Mouse (Mus musculus) forebrain, embryonic 10.5 days (tissue): Measurements from ENCODE around the gene F5. TPM values are rescaled to one million over a fixed set of nuclear protein-coding genes. Genes with fewer than 3 reads are reported as not detected.

Experiments
- DNase-seq: peaks from one replicate; pipeline ENCODE4 v3.0.0-alpha.2; 2017; ENCODE audit warnings: low spot score; ENCODE audit errors: extremely low spot score
- H3K27ac ChIP-seq: fragments of 300-500 bp; sonication (generic); 2 replicates; pipeline ENCODE4 v1.5.1; 2016; ENCODE audit warnings: mild to moderate bottlenecking
- H3K27me3 ChIP-seq: fragments of 300-500 bp; sonication (generic); 2 replicates; pipeline ENCODE4 v1.6.1; 2016; ENCODE audit warnings: mild to moderate bottlenecking; ENCODE audit not compliant: poor library complexity, severe bottlenecking
- H3K36me3 ChIP-seq: fragments of 300-500 bp; sonication (generic); replicated peaks from 2 replicates; pipeline ENCODE4 v1.6.1; 2016; ENCODE audit warnings: mild to moderate bottlenecking, moderate library complexity
- H3K4me1 ChIP-seq: fragments of 300-500 bp; sonication (generic); 2 replicates; pipeline ENCODE4 v1.6.1; 2016
- H3K4me3 ChIP-seq: fragments of 300-500 bp; sonication (generic); 2 replicates; pipeline ENCODE4 v1.5.1; 2016; ENCODE audit warnings: mild to moderate bottlenecking, moderate library complexity
- H3K9me3 ChIP-seq: fragments of 300-500 bp; sonication (generic); 2 replicates; pipeline ENCODE4 v1.6.1; 2016; ENCODE audit warnings: mild to moderate bottlenecking, moderate library complexity
- WGBS: fragments of 180-500 bp; shearing (Covaris S2); methylation state at CpG from one replicate; pipeline ENCODE4 v1.1.7; 2016; 5-methylcytosine and 5-hydroxymethylcytosine counted together
- polyA plus RNA-seq: library from polyadenylated mRNA; unstranded; fragments of >200 nt; fragmentation: Nextera tagmentation; extraction: Ambion mirVana; gene quantifications from 2 replicates; pipeline ENCODE4 v1.2.1, GENCODE M21; 2016

F5 gene
- polyA plus RNA-seq, 1 experiment from 2014 or later = 0.36 TPM

DNA sequence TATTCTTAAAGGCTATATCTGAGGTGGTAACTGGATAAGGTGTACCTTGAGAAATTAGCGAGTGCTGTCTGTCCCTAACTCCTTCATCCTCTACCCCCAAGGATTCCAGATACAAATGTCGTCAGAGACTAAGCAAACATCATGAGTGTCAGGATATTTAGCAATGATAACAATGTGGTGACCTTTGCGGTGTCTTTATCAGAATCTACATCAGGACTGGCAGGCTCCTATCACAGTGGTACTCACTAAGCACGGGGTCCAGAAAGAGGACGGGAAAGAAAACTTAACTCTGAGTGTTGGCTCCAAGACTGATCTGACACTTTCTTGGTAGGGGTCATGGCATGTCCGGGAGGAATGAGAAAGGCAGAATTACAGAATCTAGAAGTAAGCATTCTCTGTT lies 17.5 kb upstream of the F5 start:
- Histone ChIP-seq H3K4me3 (no peak overlapping the region), H3K27ac (no peak overlapping the region), H3K27me3 (no peaks in the 10 kb centered on the region), H3K36me3 (no peaks in the 10 kb centered on the region), H3K4me1 (no peaks in the 10 kb centered on the region), H3K9me3 (no peaks in the 10 kb centered on the region)
- no peak for DNase-seq
- WGBS = 88% methylated on average over 6 of the region's 6 CpGs

DNA sequence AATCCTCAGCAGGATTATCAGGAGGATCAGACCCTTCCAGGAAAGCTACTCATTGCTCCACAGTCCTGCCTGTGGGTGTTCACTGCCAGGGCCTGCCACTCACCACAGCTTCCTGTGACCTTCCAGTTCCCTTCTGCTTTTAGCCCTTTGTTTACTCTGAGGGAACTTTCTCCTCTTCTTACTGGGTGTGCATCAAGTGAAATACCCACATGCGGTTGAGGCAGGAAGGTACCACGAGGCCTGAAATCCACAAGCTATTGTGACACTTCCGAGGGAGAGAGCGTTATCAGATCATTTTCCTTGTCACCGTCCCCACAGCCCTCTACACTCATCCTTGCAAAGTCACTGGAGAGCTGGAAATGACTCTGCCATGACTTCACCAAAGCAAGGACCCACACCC lies 16.3 kb upstream of the F5 start:
- no peak overlapping the region for H3K27ac ChIP-seq
- H3K9me3 ChIP-seq = no peaks in the 10 kb centered on the region
- no peaks in the 10 kb centered on the region for H3K36me3 ChIP-seq
- H3K27me3 ChIP-seq = no peaks in the 10 kb centered on the region
- no peaks in the 10 kb centered on the region for H3K4me1 ChIP-seq
- 80% methylated on average over 5 of the region's 5 CpGs for WGBS
- no peak overlapping the region for H3K4me3 ChIP-seq
- DNase-seq = no peak

DNA sequence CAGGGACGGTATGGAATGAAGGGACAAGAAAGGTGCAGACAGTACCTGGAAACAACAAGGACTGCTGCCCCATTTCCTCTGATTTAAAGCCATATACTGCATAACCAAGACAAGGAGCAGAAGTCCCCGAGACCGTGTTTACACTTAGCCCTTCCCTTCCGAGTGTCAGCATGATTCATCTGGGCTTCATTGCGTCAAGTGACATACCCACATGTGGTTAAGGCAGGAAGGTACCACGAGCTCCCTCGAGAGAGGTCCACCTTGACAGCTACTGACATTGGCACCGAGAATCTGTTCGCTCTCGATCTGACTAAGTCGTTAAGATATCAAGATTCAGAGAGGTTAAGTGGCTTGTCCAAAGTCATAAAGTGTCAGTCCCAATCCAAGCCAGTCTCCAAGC lies 15.7 kb upstream of the F5 start:
- Histone ChIP-seq H3K4me1 (no peaks in the 10 kb centered on the region), H3K9me3 (no peaks in the 10 kb centered on the region), H3K27ac (no peak overlapping the region), H3K4me3 (no peak overlapping the region), H3K27me3 (no peaks in the 10 kb centered on the region), H3K36me3 (no peaks in the 10 kb centered on the region)
- DNase-seq = no peak
- WGBS = 90% methylated on average over 11 of the region's 11 CpGs

DNA sequence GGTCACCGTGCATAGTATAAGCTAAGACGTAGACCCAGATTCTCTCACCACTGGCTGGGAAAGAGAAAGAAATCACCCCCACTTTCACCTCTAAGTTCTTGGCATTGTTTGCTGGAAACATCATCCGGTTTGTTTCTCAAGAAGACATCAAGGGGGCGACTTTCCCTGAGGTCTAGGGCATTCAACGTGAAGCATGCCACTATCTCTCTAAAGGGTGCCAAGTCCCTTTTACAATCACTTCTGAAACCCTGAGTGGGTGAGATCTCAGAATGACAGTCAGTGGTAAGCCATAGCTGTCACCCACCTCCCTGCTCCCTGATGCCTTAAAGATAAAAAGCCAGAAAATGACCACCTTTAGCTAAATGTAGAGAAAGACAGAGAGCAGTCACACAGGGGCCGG lies 15.0 kb upstream of the F5 start:
- WGBS = 83% methylated on average over 6 of the region's 6 CpGs
- Histone ChIP-seq H3K27ac (no peak overlapping the region), H3K9me3 (no peaks in the 10 kb centered on the region), H3K27me3 (no peaks in the 10 kb centered on the region), H3K4me1 (no peaks in the 10 kb centered on the region), H3K36me3 (no peaks in the 10 kb centered on the region), H3K4me3 (no peak overlapping the region)
- DNase-seq = no peak

DNA sequence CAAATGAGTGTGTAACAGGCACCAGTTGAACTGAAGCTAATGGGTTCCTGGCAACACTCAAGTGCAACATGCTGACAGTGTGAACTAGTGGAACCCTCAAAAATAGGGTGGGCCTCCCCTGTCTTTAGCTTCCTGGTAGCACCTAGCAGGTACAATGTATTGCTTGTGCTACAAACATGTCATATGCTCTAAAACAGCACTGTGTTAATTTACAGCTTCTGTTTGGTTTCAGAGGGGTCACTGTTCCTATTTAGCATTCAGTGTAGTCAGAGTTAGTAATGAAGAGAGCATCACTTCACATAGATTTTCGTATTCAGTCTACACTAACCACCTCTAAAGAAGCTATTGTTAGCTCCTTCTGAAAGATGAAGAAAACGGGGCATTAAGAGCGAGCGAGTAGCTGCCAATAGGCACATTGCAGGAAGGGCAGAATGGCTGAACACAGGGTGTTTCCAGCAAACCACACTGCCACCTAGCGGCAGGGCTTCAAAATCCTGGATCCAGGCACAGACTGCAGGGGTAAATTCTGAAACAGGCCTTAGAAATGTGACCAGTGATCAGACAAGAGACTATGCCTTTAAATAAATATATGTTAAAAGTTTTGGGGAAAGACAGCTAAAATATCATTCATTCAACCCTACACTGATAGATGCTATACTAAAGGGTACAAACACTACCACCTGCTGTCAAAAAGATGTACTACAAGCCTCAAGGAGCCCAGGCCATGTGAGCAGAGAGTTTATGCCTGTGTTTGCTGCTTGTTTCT lies 13.1 kb upstream of the F5 start:
- peak; percentile 77 for DNase-seq
- Histone ChIP-seq H3K4me1 (no peaks in the 10 kb centered on the region), H3K36me3 (no peaks in the 10 kb centered on the region), H3K27ac (no peak overlapping the region), H3K4me3 (no peak overlapping the region), H3K9me3 (no peaks in the 10 kb centered on the region), H3K27me3 (no peaks in the 10 kb centered on the region)
- WGBS = 7% methylated on average over 5 of the region's 5 CpGs

DNA sequence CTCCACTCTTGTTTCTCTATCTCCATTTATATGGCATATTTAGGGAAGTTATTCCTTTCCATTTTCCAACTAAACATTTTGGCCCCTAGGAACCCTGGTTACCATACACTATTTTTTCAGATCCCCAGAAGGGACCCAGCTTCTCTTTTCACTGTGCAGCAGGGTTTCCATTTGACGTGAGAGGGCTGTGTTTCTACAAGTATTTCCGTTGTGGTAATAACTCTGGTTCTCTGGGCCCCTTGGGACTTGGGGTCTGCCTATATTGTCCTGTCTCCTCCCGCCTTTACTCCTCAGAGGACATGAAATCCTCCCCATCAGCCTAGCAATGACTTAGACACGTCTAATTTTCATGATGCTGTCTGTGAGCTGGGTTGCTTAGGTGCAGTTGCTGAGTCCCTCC lies 12.2 kb upstream of the F5 start:
- Histone ChIP-seq H3K4me3 (no peak overlapping the region), H3K36me3 (no peaks in the 10 kb centered on the region), H3K27ac (no peak overlapping the region), H3K9me3 (no peaks in the 10 kb centered on the region), H3K27me3 (no peaks in the 10 kb centered on the region), H3K4me1 (no peaks in the 10 kb centered on the region)
- DNase-seq = no peak
- WGBS = 81% methylated on average over 4 of the region's 4 CpGs

DNA sequence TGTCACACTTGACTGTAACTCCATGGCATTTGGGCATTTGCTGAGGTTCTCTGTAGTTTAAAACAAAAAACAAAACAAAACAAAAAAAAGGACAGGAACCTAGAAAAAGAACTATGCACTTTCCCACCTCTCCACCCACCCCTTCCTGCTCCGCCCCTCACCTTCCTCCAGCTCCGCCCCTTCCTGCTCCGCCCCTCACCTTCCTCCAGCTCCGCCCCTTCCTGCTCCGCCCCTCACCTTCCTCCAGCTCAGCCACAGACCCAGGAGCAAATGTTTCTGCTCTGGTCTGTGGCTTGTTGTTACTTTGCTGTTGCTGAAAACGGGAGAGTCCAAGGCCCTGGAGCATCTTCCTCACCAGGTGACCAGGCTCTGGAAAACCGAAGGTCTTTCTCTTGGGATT lies 2.6 kb upstream of the F5 start:
- Histone ChIP-seq H3K36me3 (no peaks in the 10 kb centered on the region), H3K4me1 (peaks cover 8% of the 10 kb centered on the region), H3K9me3 (no peaks in the 10 kb centered on the region), H3K27ac (no peak overlapping the region), H3K27me3 (peaks cover 9% of the 10 kb centered on the region), H3K4me3 (no peak overlapping the region)
- 98% methylated on average over 7 of the region's 7 CpGs for WGBS
- DNase-seq = no peak

DNA sequence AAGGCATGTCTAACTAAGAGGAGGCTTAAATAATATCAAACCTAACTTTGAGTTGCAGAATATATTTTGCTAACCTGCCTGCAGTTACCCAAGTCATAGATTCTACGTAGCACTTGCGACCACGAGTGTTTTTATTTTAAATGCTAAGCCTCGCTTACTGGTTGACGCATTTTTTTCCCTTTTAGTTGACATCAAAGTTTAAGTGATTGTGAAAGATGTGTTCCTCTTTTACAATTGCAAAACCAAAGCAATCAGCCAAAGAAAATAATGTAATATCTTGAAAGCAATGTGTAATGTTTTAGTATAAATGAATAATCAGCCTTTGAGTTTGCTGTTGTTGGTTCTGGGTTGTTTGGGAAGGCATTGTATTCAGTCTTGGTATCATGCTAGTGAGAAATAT lies 1.2 kb downstream of the F5 start:
- H3K27ac ChIP-seq = no peak overlapping the region
- no peaks in the 10 kb centered on the region for H3K9me3 ChIP-seq
- no peaks in the 10 kb centered on the region for H3K36me3 ChIP-seq
- H3K27me3 ChIP-seq = peaks cover 9% of the 10 kb centered on the region
- peaks cover 8% of the 10 kb centered on the region for H3K4me1 ChIP-seq
- no peak overlapping the region for H3K4me3 ChIP-seq
- 94% methylated on average over 5 of the region's 5 CpGs for WGBS
- DNase-seq = no peak

DNA sequence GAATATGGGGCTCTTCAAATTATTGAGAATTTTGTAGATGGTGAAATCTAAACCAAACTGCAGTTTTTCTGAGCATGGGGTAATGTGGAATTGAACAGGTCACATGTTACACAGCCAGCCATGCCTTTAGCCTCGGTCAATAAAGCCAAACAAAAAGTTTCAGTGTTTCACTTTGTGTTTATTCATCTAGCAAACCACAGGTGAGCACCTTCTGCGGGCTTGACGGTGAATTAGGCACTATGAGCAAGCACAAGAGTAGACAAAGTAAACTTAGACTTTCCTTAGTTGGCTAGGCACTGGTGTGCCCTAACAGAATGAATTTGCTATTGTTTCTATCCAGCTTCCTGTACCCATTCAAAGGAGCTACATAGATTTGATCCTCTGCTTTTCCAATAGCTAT lies 3.3 kb downstream of the F5 start:
- 92% methylated on average over 3 of the region's 3 CpGs for WGBS

DNA sequence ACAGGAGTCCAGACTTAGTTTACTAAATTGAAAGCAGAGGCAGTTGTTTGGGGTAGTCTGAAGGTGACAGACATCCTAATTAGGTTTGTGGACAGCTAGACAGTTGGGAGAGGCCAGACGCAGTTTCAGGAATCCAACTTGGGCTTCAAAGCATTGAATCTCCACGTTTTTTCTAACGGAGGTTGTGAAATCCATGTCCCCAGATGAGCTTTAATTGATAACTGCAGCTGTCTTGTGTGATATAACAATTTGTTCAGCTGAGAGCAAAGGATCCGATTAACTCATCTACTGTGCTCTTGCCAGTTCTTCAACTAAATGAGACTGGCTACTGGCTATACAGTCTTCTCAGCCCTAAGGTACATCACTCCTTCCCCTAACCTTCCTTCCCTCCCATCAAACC lies 6.9 kb downstream of the F5 start:
- Histone ChIP-seq H3K36me3 (no peaks in the 10 kb centered on the region), H3K27me3 (no peaks in the 10 kb centered on the region), H3K27ac (no peak overlapping the region), H3K4me3 (no peak overlapping the region), H3K4me1 (no peaks in the 10 kb centered on the region), H3K9me3 (no peaks in the 10 kb centered on the region)
- WGBS = 78% methylated on average over 4 of the region's 4 CpGs
- DNase-seq = no peak

More for the DNA sequence above, 3.3 kb downstream of the F5 start:
- H3K36me3 ChIP-seq = no peaks in the 10 kb centered on the region
- DNase-seq = no peak
- H3K9me3 ChIP-seq = no peaks in the 10 kb centered on the region
- peaks cover 9% of the 10 kb centered on the region for H3K27me3 ChIP-seq
- no peak overlapping the region for H3K4me3 ChIP-seq
- peaks cover 8% of the 10 kb centered on the region for H3K4me1 ChIP-seq
- H3K27ac ChIP-seq = no peak overlapping the region

DNA sequence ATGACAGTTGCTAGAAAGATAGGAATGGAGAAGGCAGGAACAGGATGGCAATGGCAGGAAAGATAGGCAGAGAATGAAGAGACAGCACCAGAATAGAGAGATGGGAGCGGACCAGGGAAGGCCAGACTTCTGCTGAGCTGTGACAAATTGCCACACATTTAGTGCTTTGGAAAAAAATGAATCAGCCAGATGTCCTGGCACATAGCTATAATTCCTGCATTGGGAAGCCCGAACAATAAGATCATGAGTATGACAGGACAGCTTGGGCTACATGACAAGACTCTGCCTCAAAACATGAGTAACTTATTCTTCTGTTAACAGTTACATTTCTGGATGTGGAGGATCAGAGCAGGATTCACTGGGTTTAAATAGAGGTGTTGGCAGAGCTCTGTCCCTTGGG lies 8.1 kb downstream of the F5 start:
- Histone ChIP-seq H3K9me3 (no peaks in the 10 kb centered on the region), H3K4me1 (no peaks in the 10 kb centered on the region), H3K27ac (no peak overlapping the region), H3K4me3 (no peak overlapping the region), H3K36me3 (no peaks in the 10 kb centered on the region), H3K27me3 (no peaks in the 10 kb centered on the region)
- WGBS = 95% methylated on average over 2 of the region's 2 CpGs
- DNase-seq = no peak

DNA sequence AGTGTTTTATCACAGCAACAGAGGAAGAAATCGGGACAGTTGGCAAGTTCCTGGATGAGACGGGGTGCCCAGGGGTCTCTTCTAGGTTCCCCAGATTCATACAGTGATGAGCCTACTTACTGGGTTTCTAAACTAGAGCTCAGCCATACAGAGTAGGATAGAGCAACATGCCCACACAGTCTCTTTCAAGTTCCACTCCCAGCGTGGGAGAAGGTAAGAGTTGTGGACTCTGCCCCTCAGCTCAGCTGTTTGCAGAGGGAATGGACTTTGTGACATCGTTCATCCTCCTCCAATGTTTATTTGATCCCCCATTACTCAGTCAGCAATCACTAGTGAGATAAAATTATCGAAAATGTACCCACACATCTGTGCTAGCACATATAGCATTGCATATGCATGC lies 11.1 kb downstream of the F5 start:
- H3K27me3 ChIP-seq = no peaks in the 10 kb centered on the region
- WGBS = 84% methylated on average over 5 of the region's 5 CpGs
- no peak for DNase-seq

DNA sequence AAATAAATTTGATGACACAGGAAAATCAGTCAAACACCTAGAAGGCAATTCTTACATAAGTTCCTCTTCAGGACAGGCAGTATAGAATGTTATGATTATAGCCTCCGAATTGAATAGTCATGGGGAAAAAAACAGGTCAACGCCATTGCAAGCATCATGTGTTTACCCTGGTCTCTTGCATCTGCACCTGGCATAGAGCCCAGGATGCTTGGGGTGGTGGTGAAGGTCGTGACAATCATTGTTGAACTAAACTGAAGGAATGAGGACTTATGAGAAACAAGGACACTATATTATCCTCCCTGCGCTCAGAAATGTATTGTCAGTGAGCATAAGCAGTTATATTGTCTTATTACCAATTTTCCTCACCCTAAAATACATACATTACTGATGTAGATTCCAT lies 17.2 kb downstream of the F5 start:
- Histone ChIP-seq H3K36me3 (no peaks in the 10 kb centered on the region), H3K4me3 (no peak overlapping the region), H3K4me1 (no peaks in the 10 kb centered on the region), H3K9me3 (no peaks in the 10 kb centered on the region), H3K27me3 (no peaks in the 10 kb centered on the region), H3K27ac (no peak overlapping the region)
- DNase-seq = no peak
- 84% methylated on average over 4 of the region's 4 CpGs for WGBS

More for the DNA sequence above, 11.1 kb downstream of the F5 start:
- no peak overlapping the region for H3K4me3 ChIP-seq
- no peaks in the 10 kb centered on the region for H3K9me3 ChIP-seq
- H3K4me1 ChIP-seq = no peaks in the 10 kb centered on the region
- H3K27ac ChIP-seq = no peak overlapping the region
- H3K36me3 ChIP-seq = no peaks in the 10 kb centered on the region

DNA sequence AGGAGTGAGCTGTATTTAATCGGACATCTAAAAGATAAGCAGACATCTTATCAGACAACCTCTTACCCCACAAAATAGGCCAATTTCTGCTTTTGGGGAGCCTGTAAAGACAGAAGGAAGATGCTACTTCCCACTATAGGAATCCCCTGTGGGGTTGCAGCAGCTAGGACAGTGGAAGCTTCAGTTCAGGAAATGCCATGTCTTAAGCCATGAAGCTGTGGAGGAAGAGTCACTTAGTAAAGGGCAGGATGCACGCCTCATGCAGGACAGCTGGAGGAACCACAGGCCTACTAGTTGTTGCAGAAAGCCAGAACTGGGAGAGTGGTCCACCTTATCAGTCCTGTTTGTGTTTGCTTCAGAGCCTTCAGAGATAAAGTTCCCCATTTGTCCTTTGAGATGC lies 18.8 kb downstream of the F5 start:
- H3K27me3 ChIP-seq = no peaks in the 10 kb centered on the region
- H3K9me3 ChIP-seq = no peaks in the 10 kb centered on the region
- no peak for DNase-seq
- no peaks in the 10 kb centered on the region for H3K4me1 ChIP-seq
- H3K4me3 ChIP-seq = no peak overlapping the region
- H3K36me3 ChIP-seq = no peaks in the 10 kb centered on the region
- WGBS = 87% methylated on average over 2 of the region's 2 CpGs
- no peak overlapping the region for H3K27ac ChIP-seq
